Mouse (Mus musculus) myocyte (in vitro differentiated cells): ENCODE measurements around the gene Taf1c.

ENCODE experiments used
- CEBPB ChIP-seq: IDR thresholded peaks from 2 replicates; pipeline ENCODE4 v1.6.1; 2011; ENCODE audit warnings: mild to moderate bottlenecking, moderate library complexity; ENCODE audit not compliant: poor library complexity, insufficient read depth, severe bottlenecking
- E2F4 ChIP-seq: IDR thresholded peaks from one replicate; pipeline ENCODE4 v1.6.1; 2011; ENCODE audit warnings: mild to moderate bottlenecking, control low read depth, moderate library complexity; ENCODE audit not compliant: insufficient read depth
- MAX ChIP-seq: IDR thresholded peaks from one replicate; pipeline ENCODE4 v1.6.1; 2011; ENCODE audit warnings: low read depth, mild to moderate bottlenecking, control low read depth
- MYOD1 ChIP-seq, 3 experiments: IDR thresholded peaks; one replicate each; pipeline ENCODE4 v1.6.1; 2011; ENCODE audit warnings: control low read depth in 2 of 3, low read depth in 2 of 3, mild to moderate bottlenecking in 2 of 3, moderate library complexity in 1 of 3; ENCODE audit not compliant: insufficient read length in 2 of 3, control insufficient read depth in 1 of 3
- MYOG ChIP-seq, 3 experiments: IDR thresholded peaks; one replicate each; pipeline ENCODE4 v1.6.1; 2011; ENCODE audit warnings: control low read depth in 2 of 3, low read depth in 2 of 3, mild to moderate bottlenecking in 2 of 3; ENCODE audit not compliant: insufficient read length in 2 of 3, control insufficient read depth in 1 of 3, insufficient read depth in 1 of 3
- POLR2A ChIP-seq: IDR thresholded peaks from one replicate; pipeline ENCODE4 v1.6.1; 2011; ENCODE audit warnings: low read depth, mild to moderate bottlenecking, control low read depth, moderate library complexity; ENCODE audit not compliant: insufficient read length
- POLR2AphosphoS2 ChIP-seq: IDR thresholded peaks from one replicate; pipeline ENCODE4 v1.6.1; 2011; ENCODE audit warnings: low read depth, control low read depth; ENCODE audit not compliant: insufficient read length
- REST ChIP-seq: IDR thresholded peaks from one replicate; pipeline ENCODE4 v1.6.1; 2011; ENCODE audit warnings: mild to moderate bottlenecking, control low read depth, moderate library complexity; ENCODE audit not compliant: insufficient read depth, insufficient read length
- SRF ChIP-seq: IDR thresholded peaks from one replicate; pipeline ENCODE4 v1.6.1; 2011; ENCODE audit warnings: low read depth; ENCODE audit not compliant: control insufficient read depth, insufficient read length
- TCF12 ChIP-seq: IDR thresholded peaks from one replicate; pipeline ENCODE4 v1.6.1; 2011; ENCODE audit warnings: mild to moderate bottlenecking, control low read depth; ENCODE audit not compliant: poor library complexity, insufficient read depth, severe bottlenecking
- TCF3 ChIP-seq: IDR thresholded peaks from one replicate; pipeline ENCODE4 v1.6.1; 2011; ENCODE audit warnings: low read depth, control low read depth; ENCODE audit not compliant: insufficient read length
- USF1 ChIP-seq: IDR thresholded peaks from one replicate; pipeline ENCODE4 v1.6.1; 2011; ENCODE audit warnings: low read depth, mild to moderate bottlenecking, control low read depth, moderate library complexity

- no peak for TF ChIP-seq MAX
- TF ChIP-seq POLR2A, result no peak
- TF ChIP-seq USF1, result no peak
- TF ChIP-seq MYOG (IDR thresholded peaks at IDR 0.05; ENCODE audit: control insufficient read depth in 1 of 3, insufficient read depth in 1 of 3, insufficient read length in 2 of 3, low read depth in 2 of 3), result no peak
- no peak for TF ChIP-seq POLR2AphosphoS2
- TF ChIP-seq E2F4, result no peak
- no peak for TF ChIP-seq CEBPB
- no peak for TF ChIP-seq MYOD1 (IDR thresholded peaks at IDR 0.05; ENCODE audit: control insufficient read depth in 1 of 3, insufficient read length in 2 of 3, low read depth in 2 of 3)
- no peak for TF ChIP-seq TCF3
- TF ChIP-seq TCF12, result no peak
- no peak for TF ChIP-seq REST
- TF ChIP-seq SRF, result no peak
These were observed 20.8 kb upstream of the Taf1c start for GRCm38 (mm10) chr8:119625788-119626187.
